Mouse (Mus musculus): ENCODE results near the gene Ndfip2. TPM values are rescaled to one million over a fixed set of nuclear protein-coding genes. Genes with fewer than 3 reads are reported as not detected.

Ndfip2 gene
- polyA plus RNA-seq, 1 experiment, result 76.1 TPM

DNA sequence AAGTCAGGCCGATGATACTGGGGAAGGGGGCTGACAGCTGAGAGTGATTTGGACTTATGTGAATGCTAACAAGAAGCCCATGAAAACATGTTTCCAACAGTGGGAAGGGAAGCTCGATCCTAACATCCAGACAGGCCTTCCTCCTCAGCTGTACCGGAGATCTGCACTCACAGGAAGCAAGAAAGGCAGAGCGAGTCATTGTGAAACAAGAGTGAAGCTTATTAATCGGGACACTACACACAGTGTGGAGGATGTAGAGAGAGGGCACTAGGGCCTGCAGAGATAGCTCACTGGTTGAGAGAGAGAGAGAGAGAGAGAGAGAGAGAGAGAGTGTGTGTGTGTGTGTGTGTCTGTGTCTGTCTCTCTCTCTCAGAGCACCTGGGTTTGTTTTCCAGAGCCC is 16.8 kb downstream of the Ndfip2 start:
- WGBS, result 36% methylated on average over 5 of the region's 5 CpGs
- DNase-seq (ENCODE audit: low read depth, low spot score), result no peak

DNA sequence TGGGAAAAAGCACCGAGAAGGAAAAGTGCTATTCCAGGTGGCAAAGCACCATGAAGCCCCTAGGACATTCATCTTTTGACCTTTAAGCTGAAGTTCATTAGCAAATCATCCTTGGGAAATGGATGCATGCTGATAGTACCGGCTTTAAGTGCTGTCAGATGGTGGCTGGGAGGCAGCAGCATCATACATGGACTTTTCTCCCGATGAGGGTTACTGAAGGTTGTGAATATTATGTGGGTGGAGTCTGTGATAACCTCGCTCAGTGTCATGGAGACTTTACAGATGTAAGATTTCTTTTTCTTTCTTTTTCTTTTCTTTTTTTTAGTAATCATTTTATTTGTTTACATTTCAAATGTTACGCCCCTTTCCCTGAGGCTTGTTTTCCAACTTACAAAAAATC is 18.9 kb downstream of the Ndfip2 start:
- DNase-seq (ENCODE audit: low read depth, low spot score), result no peak
- 54% methylated on average over 5 of the region's 5 CpGs for WGBS

- no peak for DNase-seq (ENCODE audit: low read depth, low spot score)
- 83% methylated on average over 3 of the region's 3 CpGs for WGBS
Measured at GRCm38 (mm10) chr14:105284062-105284461, 25.7 kb downstream of the Ndfip2 start.

DNA sequence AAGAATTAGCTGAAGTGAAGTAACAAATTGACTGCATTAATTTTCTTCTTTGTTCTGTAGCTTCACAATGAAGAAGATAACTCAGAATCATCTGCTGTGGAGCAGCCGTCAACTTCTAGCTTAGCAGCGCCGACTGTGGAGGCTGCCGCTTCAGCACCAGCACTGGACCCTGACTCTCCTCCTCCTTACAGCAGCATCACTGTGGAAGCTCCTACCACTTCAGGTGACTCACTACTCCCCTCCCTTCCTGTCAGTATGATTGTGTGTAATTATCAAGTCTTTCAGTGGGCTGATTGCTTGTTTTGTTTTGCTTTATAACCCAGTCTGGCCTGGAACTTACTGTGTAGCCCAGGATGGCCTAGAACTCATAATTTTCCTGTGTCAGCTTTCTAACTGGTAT is 29.2 kb downstream of the Ndfip2 start:
- DNase-seq (ENCODE audit: low read depth, low spot score), result no peak
- 91% methylated on average over 4 of the region's 4 CpGs for WGBS

- 86% methylated on average over 2 of the region's 2 CpGs for WGBS
- DNase-seq (ENCODE audit: low read depth, low spot score), result no peak
Measured at GRCm38 (mm10) chr14:105287972-105288371, 29.6 kb downstream of the Ndfip2 start.

DNA sequence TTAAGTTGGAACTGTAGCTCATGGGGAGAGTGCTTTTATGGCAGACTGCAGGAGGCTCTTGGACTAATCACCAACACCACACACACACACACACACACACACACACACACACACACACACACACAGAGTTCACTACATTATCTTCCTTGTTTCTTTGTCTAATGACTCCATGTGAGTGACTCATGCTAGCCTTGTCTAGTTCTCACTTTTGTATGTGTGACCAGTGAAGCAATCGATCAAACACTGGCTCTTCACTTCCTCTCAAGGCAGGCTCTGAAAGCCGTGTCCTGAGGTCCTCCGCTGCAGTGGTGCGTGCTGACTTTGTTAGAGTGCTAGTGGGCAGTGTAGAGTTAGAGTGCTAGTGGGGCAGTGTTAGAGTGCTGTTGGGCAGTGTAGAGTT is 30.2 kb downstream of the Ndfip2 start:
- no peak for DNase-seq (ENCODE audit: low read depth, low spot score)

GRCm38 (mm10) chr14:105292139-105292538 is 33.8 kb downstream of the Ndfip2 start:
- 90% methylated on average over 9 of the region's 9 CpGs for WGBS
- DNase-seq (ENCODE audit: low read depth, low spot score), result no peak

More for the DNA sequence above, 30.2 kb downstream of the Ndfip2 start:
- 88% methylated on average over 4 of the region's 4 CpGs for WGBS

DNA sequence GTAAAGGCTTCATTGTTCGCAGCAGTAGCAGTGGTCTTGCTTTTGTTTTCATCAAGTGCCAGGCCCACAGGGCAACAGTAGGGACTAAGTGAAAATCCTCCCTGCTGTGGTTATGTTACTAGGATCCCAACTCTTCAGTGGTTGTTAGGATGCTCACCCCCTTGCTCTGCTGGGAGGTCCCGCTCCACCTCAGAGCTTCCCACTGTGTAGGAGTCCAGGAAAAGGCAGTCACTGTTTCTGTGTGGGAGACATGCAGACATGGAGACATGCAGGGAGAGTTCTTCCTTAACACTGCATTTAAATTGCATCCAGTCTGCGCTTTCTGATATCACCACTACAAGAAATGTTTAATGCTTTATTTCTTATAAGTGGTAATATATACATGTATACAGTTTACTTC is 35.4 kb downstream of the Ndfip2 start:
- no peak for DNase-seq (ENCODE audit: low read depth, low spot score)
- 92% methylated on average over 3 of the region's 3 CpGs for WGBS

- peak; percentile 36 for DNase-seq (ENCODE audit: low read depth, low spot score)
- WGBS, result 52% methylated on average over 6 of the region's 6 CpGs
Measured at GRCm38 (mm10) chr14:105295820-105296582, 37.6 kb downstream of the Ndfip2 start.

- DNase-seq (ENCODE audit: low read depth, low spot score), result no peak
- 88% methylated on average over 5 of the region's 5 CpGs for WGBS
Measured at GRCm38 (mm10) chr14:105299744-105300255, 41.4 kb downstream of the Ndfip2 start.

DNA sequence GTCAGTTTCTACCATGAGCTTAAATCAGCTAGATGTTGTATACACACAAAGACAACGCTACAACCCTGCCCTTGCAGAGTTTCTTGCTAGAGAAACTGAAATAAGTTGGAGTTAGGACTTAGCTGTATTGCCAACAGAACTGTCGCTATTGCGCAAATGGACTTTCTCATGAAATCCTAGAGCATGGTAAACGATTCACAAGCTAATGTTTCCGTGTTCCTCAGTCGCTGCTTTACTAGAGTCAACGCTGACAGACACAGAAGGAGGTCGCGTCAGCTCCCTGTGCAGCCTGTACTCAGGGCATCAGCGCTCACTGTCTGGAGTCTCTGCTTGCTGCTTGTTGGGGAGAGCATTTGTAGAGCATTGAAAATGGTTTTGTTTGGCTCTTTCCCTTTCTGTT is 42.2 kb downstream of the Ndfip2 start:
- WGBS, result 67% methylated on average over 10 of the region's 10 CpGs
- no peak for DNase-seq (ENCODE audit: low read depth, low spot score)

- no peak for DNase-seq (ENCODE audit: low read depth, low spot score)
- 80% methylated on average over 4 of the region's 4 CpGs for WGBS
Measured at GRCm38 (mm10) chr14:105302708-105303107, 44.3 kb downstream of the Ndfip2 start.

GRCm38 (mm10) chr14:105307716-105308115 is 49.3 kb downstream of the Ndfip2 start:
- DNase-seq (ENCODE audit: low read depth, low spot score), result no peak
- 83% methylated on average over 4 of the region's 4 CpGs for WGBS

- 89% methylated on average over 4 of the region's 4 CpGs for WGBS
Measured at GRCm38 (mm10) chr14:105312366-105312765, 54.0 kb downstream of the Ndfip2 start.

DNA sequence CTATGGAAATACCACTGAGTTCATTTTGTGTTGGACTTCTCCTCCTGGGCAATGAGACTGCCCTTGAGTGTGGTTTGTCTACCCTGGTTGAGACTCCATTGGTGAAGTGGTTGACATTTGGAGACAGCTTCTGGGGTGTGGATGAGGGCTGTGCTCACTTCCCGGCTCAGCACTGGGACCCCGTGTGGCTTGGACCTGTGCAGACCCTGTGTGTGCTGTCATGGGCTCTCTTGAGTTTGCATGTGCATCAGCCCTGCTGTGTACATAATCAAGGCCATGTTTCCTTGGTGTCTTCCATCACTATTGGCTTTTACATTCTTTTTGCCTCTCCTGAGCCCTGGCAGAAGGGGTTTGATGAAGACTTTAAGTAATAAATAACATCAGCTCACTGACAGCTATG is 54.6 kb downstream of the Ndfip2 start:
- DNase-seq (ENCODE audit: low read depth, low spot score), result no peak
- WGBS, result 87% methylated on average over 2 of the region's 2 CpGs

More at GRCm38 (mm10) chr14:105312366-105312765, 54.0 kb downstream of the Ndfip2 start:
- DNase-seq (ENCODE audit: low read depth, low spot score), result no peak

DNA sequence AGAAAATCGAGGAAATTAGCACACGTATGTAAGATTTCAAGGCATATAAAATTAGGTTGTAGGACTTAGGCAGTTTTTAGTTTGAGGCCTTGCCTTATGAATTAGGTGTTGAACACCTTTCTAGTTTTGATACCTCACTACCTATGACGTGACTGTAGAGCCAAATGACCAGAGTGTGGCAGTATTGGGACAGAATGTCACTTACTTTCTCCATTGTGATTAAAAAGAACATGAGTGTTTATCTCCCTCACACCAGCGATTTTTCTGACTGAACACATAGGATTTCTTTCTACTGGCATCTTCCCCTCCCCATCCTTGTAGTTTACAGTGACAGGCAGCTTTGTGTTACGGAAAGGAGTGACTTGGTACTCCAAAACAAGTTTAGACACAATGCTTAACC is 55.5 kb downstream of the Ndfip2 start:
- DNase-seq (ENCODE audit: low read depth, low spot score), result no peak
- 46% methylated on average over 5 of the region's 5 CpGs for WGBS

DNA sequence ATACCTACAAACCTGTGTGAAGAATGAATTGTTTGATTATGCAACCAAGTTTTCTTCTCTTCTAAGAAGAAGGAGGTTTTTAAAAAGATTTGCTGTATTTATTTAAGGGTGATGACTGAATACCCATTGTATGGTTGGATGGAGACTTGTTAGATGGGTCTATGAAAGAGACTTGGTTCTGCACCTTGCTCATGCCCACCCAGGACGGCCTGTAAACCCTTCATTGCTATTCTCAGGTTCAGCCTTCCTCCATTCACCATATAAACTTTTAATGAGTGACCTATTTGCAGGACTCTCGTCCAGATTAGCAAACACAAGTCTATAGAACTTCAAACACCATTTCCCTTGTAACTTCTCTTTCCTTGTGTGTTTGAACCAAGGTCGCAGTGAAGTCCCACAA is 63.3 kb downstream of the Ndfip2 start:
- DNase-seq (ENCODE audit: low read depth, low spot score), result no peak
- WGBS, result 42% methylated on average over 3 of the region's 3 CpGs

DNA sequence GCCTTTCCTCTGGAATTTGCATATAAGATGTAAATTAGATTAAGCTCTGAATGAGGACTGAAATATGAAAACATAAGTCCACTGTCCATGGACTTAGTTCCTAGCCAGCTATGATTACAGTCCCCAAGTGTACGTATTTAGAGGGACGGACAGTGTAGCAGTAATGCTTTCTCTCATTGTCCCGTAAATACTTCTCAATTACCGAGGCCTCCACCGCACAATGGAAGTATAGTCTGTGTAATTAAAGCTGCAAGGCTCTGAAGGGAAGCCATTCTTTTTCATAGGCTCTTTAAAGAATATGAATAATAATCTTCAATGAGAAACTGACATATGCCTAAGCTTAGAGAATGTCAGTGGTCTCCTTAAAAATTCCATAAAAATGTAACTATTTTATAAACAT is 64.5 kb downstream of the Ndfip2 start:
- 88% methylated on average over 5 of the region's 5 CpGs for WGBS
- no peak for DNase-seq (ENCODE audit: low read depth, low spot score)

GRCm38 (mm10) chr14:105323448-105323847 is 65.1 kb downstream of the Ndfip2 start:
- 82% methylated on average over 9 of the region's 9 CpGs for WGBS
- no peak for DNase-seq (ENCODE audit: low read depth, low spot score)

DNA sequence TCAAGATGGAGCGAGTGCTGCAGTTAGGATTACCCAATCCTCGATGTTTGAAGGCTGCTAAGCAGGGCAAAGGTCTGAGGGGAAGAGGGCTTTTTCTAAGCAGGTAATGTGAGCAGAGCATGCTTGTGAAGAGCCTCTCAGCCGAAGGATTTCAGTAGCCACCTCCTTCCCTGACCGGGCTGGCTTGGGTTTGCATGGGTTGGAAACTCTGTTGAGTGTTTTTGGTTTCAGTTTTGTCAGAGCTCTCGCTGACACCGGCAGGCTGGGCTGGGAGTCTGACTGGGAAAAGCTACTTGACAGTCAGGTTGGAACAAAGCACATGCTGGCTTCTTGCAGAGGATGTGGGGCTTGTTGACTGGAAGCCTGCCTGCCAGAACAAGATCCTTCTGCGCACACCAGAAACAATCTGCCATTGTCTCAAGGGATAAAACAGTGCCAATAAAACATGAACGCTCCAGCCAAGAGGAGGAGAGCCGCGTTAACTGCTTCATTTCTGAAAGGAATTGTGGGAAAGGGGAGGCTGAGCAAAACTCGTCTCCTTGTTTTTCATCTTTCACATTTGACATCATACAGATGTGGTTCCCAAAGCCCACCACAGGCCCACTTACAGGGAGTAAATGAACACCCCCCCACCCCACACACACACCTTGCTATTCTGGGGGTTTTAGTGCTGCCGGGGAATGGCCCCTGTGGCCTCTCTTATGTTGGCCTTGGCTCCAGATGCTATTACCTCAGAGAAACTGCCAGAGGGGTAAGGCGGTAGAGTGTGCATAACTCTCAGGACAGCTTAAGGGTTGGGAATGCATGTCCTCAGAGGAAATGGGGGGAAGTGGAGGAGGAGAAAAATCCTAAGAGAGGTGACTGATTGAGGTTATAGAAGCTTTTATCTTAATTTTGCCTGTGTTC is 70.3 kb downstream of the Ndfip2 start:
- 2% methylated on average over 13 of the region's 13 CpGs for WGBS

More for the DNA sequence above, 70.3 kb downstream of the Ndfip2 start:
- DNase-seq (ENCODE audit: low read depth, low spot score), result peak; percentile 53

All from large intestine, adult 2 months (tissue).